In the genomic region with DNA sequence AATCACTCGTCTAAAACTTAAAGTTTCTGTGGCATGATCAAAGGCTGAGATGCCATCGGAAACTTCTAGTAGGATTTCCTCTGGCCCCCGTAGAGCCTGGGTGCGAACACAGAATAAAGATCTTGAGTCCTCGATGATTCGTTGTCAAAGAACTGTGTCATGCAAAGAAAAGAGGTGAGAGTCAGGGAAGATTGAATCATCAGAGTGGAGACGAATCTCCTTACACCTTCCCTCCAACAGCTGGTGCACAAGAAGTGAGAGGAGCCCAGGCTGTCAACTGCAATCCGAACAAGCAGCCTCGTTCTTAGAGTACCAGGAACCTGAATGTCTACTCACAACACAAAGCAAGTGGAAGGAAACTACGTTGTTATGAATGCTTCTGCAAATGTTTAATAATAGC, we compare ENCODE assay signal across 19 mouse cellular contexts. TPM values are rescaled to one million over a fixed set of nuclear protein-coding genes. Genes with fewer than 3 reads are reported as not detected.
A peak's percentile ranks its signal among the peaks of the same experiment; 100 is the strongest.
DNase-seq lines count a peak whose midpoint lies in the region.
"Had no signal": no experiment of that assay in that cellular context is flagged by ENCODE, and none has a peak within 500 bp of the region (broad histone marks: within the 10 kb centered on the region; RNA-seq: fewer than 3 reads in every experiment).

No protein-coding gene starts in this region.

- peak; percentile 23 to 57 for DNase-seq in frontal cortex, adult 2 months (ENCODE audit: extremely low spot score in 1 of 2, low spot score in 1 of 2)
- DNase-seq in frontal cortex, postnatal 25 days (ENCODE audit: low spot score in 2 of 2), result no peak
- DNase-seq in right cerebral cortex, adult 2 months (ENCODE audit: low spot score in 2 of 2), result peak; percentile 16 to 26
- no peak for DNase-seq in right cerebral cortex, postnatal 10 days (ENCODE audit: low spot score in 2 of 2)
- DNase-seq in CD4-positive, CD25-positive, alpha-beta regulatory T cell, adult 2 months (ENCODE audit: low read depth, low spot score), result peak; percentile 22
- peak; percentile 23 for DNase-seq in induced T-regulatory cell, adult 2 months (ENCODE audit: low read depth)
- DNase-seq in lung, postnatal 10 days, result no peak
- no peak for DNase-seq in liver
- DNase-seq: adrenal gland, postnatal 10 days; adrenal gland, postnatal 36 days; B cell, adult 2 months; cerebellum, adult 11 months; cerebellum, adult 2 months; cerebellum, adult 9-11 months; cerebellum, postnatal 25 days; gastrocnemius, postnatal 25 days; heart, adult 18-20 months; heart, postnatal 10 days; heart, postnatal 36 days had no signal

RNA-seq across cellular contexts. Expression of a gene that starts 52.7 kb away (rescaled TPM):
- 352 and 359 TPM in 2 replicates for polyA plus RNA-seq in frontal cortex, adult 2 months (2012; rRNA removed)

Comparison
In these comparisons a context has a peak if more than half of its experiments do, and no peak if none do; other contexts are left out.
1. DNase-seq: peak in frontal cortex, adult 2 months (2 of 2), right cerebral cortex, adult 2 months (2 of 2), CD4-positive, CD25-positive, alpha-beta regulatory T cell, adult 2 months (single experiment) and induced T-regulatory cell, adult 2 months (single experiment); none in frontal cortex, postnatal 25 days (0 of 2), right cerebral cortex, postnatal 10 days (0 of 2), lung, postnatal 10 days (single experiment) and liver (single experiment).